Mouse (Mus musculus): ENCODE measurements at regions not wholly inside any gene's neighbourhood (a gene's known extent, or its start where the extent isn't known, plus 50 kb on each side); places are given as distances from the start of the nearest gene placed in this dataset.

GRCm38 (mm10) chr1:183928539-183928938 lies 84.6 kb upstream of the Dusp10 start:
- H3K4me1 ChIP-seq = no peaks in the 10 kb centered on the region
- H3K9me3 ChIP-seq = no peaks in the 10 kb centered on the region
- WGBS = 88% methylated on average over 4 of the region's 4 CpGs
- H3K4me3 ChIP-seq = no peak overlapping the region
- ATAC-seq (replicated peaks) = no peak
- H3K36me3 ChIP-seq (replicated peaks) = no peaks in the 10 kb centered on the region
- H3K4me2 ChIP-seq = no peak overlapping the region
- no peak overlapping the region for H3K27ac ChIP-seq
- H3K9ac ChIP-seq = no peak overlapping the region
- no peaks in the 10 kb centered on the region for H3K27me3 ChIP-seq (replicated peaks)

GRCm38 (mm10) chr1:183930363-183930982 lies 82.6 kb upstream of the Dusp10 start:
- Histone ChIP-seq H3K4me1 (no peaks in the 10 kb centered on the region), H3K9ac (no peak overlapping the region), H3K4me3 (no peak overlapping the region), H3K27ac (no peak overlapping the region), H3K4me2 (no peak overlapping the region), H3K9me3 (no peaks in the 10 kb centered on the region), H3K36me3 (replicated peaks) (no peaks in the 10 kb centered on the region), H3K27me3 (replicated peaks) (no peaks in the 10 kb centered on the region)
- WGBS = 90% methylated on average over 4 of the region's 4 CpGs
- ATAC-seq (replicated peaks) = no peak

- 69% methylated on average over 3 of the region's 3 CpGs for WGBS
- no peak for ATAC-seq (replicated peaks)
- no peaks in the 10 kb centered on the region for H3K9me3 ChIP-seq
- no peaks in the 10 kb centered on the region for H3K27me3 ChIP-seq (replicated peaks)
- no peak overlapping the region for H3K4me2 ChIP-seq
- no peak overlapping the region for H3K27ac ChIP-seq
- H3K4me3 ChIP-seq = no peak overlapping the region
- H3K36me3 ChIP-seq (replicated peaks) = no peaks in the 10 kb centered on the region
- no peaks in the 10 kb centered on the region for H3K4me1 ChIP-seq
- H3K9ac ChIP-seq = no peak overlapping the region
These were observed 82.0 kb upstream of the Dusp10 start for GRCm38 (mm10) chr1:183931141-183931540.

- 84% methylated on average over 2 of the region's 2 CpGs for WGBS
- no peak for ATAC-seq (replicated peaks)
- H3K4me2 ChIP-seq = no peak overlapping the region
These were observed 79.3 kb upstream of the Dusp10 start for GRCm38 (mm10) chr1:183933845-183934244.

GRCm38 (mm10) chr1:183937166-183937565 lies 75.9 kb upstream of the Dusp10 start:
- Histone ChIP-seq H3K27me3 (replicated peaks) (no peaks in the 10 kb centered on the region), H3K4me2 (no peak overlapping the region), H3K4me1 (no peaks in the 10 kb centered on the region), H3K9ac (no peak overlapping the region), H3K4me3 (no peak overlapping the region), H3K36me3 (replicated peaks) (no peaks in the 10 kb centered on the region), H3K27ac (no peak overlapping the region), H3K9me3 (no peaks in the 10 kb centered on the region)
- ATAC-seq (replicated peaks) = no peak
- WGBS = 89% methylated on average over 11 of the region's 11 CpGs

More at GRCm38 (mm10) chr1:183933845-183934244, 79.3 kb upstream of the Dusp10 start:
- H3K9me3 ChIP-seq = no peaks in the 10 kb centered on the region
- H3K36me3 ChIP-seq (replicated peaks) = no peaks in the 10 kb centered on the region
- no peaks in the 10 kb centered on the region for H3K4me1 ChIP-seq
- H3K27me3 ChIP-seq (replicated peaks) = no peaks in the 10 kb centered on the region
- no peak overlapping the region for H3K9ac ChIP-seq
- H3K4me3 ChIP-seq = no peak overlapping the region
- H3K27ac ChIP-seq = no peak overlapping the region

- Histone ChIP-seq H3K27ac (no peak overlapping the region), H3K4me2 (no peak overlapping the region), H3K4me1 (no peaks in the 10 kb centered on the region), H3K4me3 (no peak overlapping the region), H3K9ac (no peak overlapping the region), H3K27me3 (replicated peaks) (no peaks in the 10 kb centered on the region), H3K9me3 (no peaks in the 10 kb centered on the region), H3K36me3 (replicated peaks) (no peaks in the 10 kb centered on the region)
- 90% methylated on average over 6 of the region's 6 CpGs for WGBS
- ATAC-seq (replicated peaks) = no peak
These were observed 74.7 kb upstream of the Dusp10 start for GRCm38 (mm10) chr1:183938361-183938760.

GRCm38 (mm10) chr1:183940706-183941105 lies 72.4 kb upstream of the Dusp10 start:
- Histone ChIP-seq H3K4me2 (no peak overlapping the region), H3K9ac (no peak overlapping the region), H3K36me3 (replicated peaks) (no peaks in the 10 kb centered on the region), H3K4me3 (no peak overlapping the region), H3K4me1 (no peaks in the 10 kb centered on the region), H3K27me3 (replicated peaks) (no peaks in the 10 kb centered on the region), H3K9me3 (no peaks in the 10 kb centered on the region), H3K27ac (no peak overlapping the region)
- 89% methylated on average over 2 of the region's 2 CpGs for WGBS
- ATAC-seq (replicated peaks) = no peak

- Histone ChIP-seq H3K4me3 (no peak overlapping the region), H3K36me3 (replicated peaks) (no peaks in the 10 kb centered on the region), H3K4me1 (no peaks in the 10 kb centered on the region), H3K4me2 (no peak overlapping the region), H3K9me3 (no peaks in the 10 kb centered on the region), H3K27ac (no peak overlapping the region), H3K9ac (no peak overlapping the region), H3K27me3 (replicated peaks) (no peaks in the 10 kb centered on the region)
- ATAC-seq (replicated peaks) = no peak
- 87% methylated on average over 8 of the region's 8 CpGs for WGBS
These were observed 66.9 kb upstream of the Dusp10 start for GRCm38 (mm10) chr1:183946241-183946640.

GRCm38 (mm10) chr1:183947066-183947465 lies 66.0 kb upstream of the Dusp10 start:
- Histone ChIP-seq H3K27ac (no peak overlapping the region), H3K9ac (no peak overlapping the region), H3K4me3 (no peak overlapping the region), H3K27me3 (replicated peaks) (no peaks in the 10 kb centered on the region), H3K9me3 (no peaks in the 10 kb centered on the region), H3K4me1 (no peaks in the 10 kb centered on the region), H3K4me2 (no peak overlapping the region), H3K36me3 (replicated peaks) (no peaks in the 10 kb centered on the region)
- ATAC-seq (replicated peaks) = no peak
- WGBS = 81% methylated on average over 5 of the region's 5 CpGs

GRCm38 (mm10) chr1:183949205-183949604 lies 63.9 kb upstream of the Dusp10 start:
- Histone ChIP-seq H3K4me2 (no peak overlapping the region), H3K4me3 (no peak overlapping the region), H3K4me1 (no peaks in the 10 kb centered on the region), H3K9me3 (no peaks in the 10 kb centered on the region), H3K27me3 (replicated peaks) (no peaks in the 10 kb centered on the region), H3K36me3 (replicated peaks) (no peaks in the 10 kb centered on the region), H3K9ac (no peak overlapping the region), H3K27ac (no peak overlapping the region)
- no peak for ATAC-seq (replicated peaks)
- 86% methylated on average over 4 of the region's 4 CpGs for WGBS

- no peaks in the 10 kb centered on the region for H3K36me3 ChIP-seq (replicated peaks)
- H3K9me3 ChIP-seq = no peaks in the 10 kb centered on the region
- no peak for ATAC-seq (replicated peaks)
- no peak overlapping the region for H3K4me3 ChIP-seq
- no peaks in the 10 kb centered on the region for H3K4me1 ChIP-seq
- no peak overlapping the region for H3K9ac ChIP-seq
- H3K27me3 ChIP-seq (replicated peaks) = no peaks in the 10 kb centered on the region
- 91% methylated on average over 2 of the region's 2 CpGs for WGBS
- no peak overlapping the region for H3K27ac ChIP-seq
- no peak overlapping the region for H3K4me2 ChIP-seq
These were observed 59.0 kb upstream of the Dusp10 start for GRCm38 (mm10) chr1:183954086-183954485.

GRCm38 (mm10) chr1:183956391-183956790 lies 56.7 kb upstream of the Dusp10 start:
- WGBS = 78% methylated on average over 3 of the region's 3 CpGs
- ATAC-seq (replicated peaks) = no peak
- Histone ChIP-seq H3K27me3 (replicated peaks) (no peaks in the 10 kb centered on the region), H3K36me3 (replicated peaks) (no peaks in the 10 kb centered on the region), H3K4me2 (no peak overlapping the region), H3K4me3 (no peak overlapping the region), H3K9me3 (no peaks in the 10 kb centered on the region), H3K9ac (no peak overlapping the region), H3K27ac (no peak overlapping the region), H3K4me1 (no peaks in the 10 kb centered on the region)

GRCm38 (mm10) chr1:183961383-183961782 lies 51.7 kb upstream of the Dusp10 start:
- Histone ChIP-seq H3K27me3 (replicated peaks) (no peaks in the 10 kb centered on the region), H3K4me3 (no peak overlapping the region), H3K9me3 (no peaks in the 10 kb centered on the region), H3K36me3 (replicated peaks) (no peaks in the 10 kb centered on the region), H3K4me2 (no peak overlapping the region), H3K9ac (no peak overlapping the region), H3K4me1 (no peaks in the 10 kb centered on the region), H3K27ac (no peak overlapping the region)
- no peak for ATAC-seq (replicated peaks)
- 84% methylated on average over 2 of the region's 2 CpGs for WGBS
